19 mouse cellular contexts compared by ENCODE assay signal in the genomic region with DNA sequence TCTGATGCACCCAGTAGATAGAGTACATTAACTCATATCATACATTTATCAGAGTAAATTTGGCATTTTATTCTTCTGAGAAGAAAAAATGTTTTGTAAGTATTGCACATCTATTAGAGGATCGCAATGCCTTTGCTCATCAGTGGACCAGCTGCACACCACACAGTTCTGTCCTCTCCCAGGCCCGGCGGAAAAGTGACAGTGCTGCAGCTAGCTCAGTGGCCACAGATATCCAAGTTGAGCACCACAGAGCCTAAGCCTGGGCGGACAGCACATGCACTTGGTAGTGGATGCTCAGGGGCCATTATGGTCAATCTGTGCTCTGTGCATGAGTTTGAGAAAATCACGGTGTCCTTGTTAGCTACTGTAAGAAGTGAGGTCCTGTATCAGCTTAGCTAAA.
"Had no signal": no experiment of that assay in that cellular context is flagged by ENCODE, and none has a peak within 500 bp of the region (broad histone marks: within the 10 kb centered on the region; RNA-seq: fewer than 3 reads in every experiment).

No protein-coding gene starts in this region.

- H3K9ac ChIP-seq: limb, embryonic 12.5 days; limb, embryonic 15.5 days; liver, embryonic 15.5 days; lung, embryonic 15.5 days; midbrain, embryonic 13.5 days; neural tube, embryonic 13.5 days had no signal

- H3K9me3 ChIP-seq: limb, embryonic 12.5 days; limb, embryonic 15.5 days; liver, embryonic 15.5 days; lung, embryonic 15.5 days; midbrain, embryonic 10.5 days; midbrain, embryonic 13.5 days; neural tube, embryonic 13.5 days had no signal

- H3K36me3 ChIP-seq: limb, embryonic 15.5 days; midbrain, embryonic 10.5 days; midbrain, embryonic 13.5 days; neural tube, embryonic 13.5 days had no signal

- ATAC-seq: midbrain, embryonic 13.5 days; midbrain, embryonic 16.5 days had no signal

- DNase-seq: kidney, adult 9 months; kidney, postnatal 14 days; kidney, postnatal 4 days; left cerebral cortex, postnatal 4 days; lung, adult 18-20 months; lung, postnatal 10 days; lung, postnatal 36 days; thymus, adult 18-20 months; thymus, postnatal 36 days had no signal

- H3K4me2 ChIP-seq: limb, embryonic 12.5 days; limb, embryonic 15.5 days; liver, embryonic 11.5 days; liver, embryonic 15.5 days; lung, embryonic 15.5 days; midbrain, embryonic 13.5 days; neural tube, embryonic 13.5 days had no signal

- H3K27ac ChIP-seq: limb, embryonic 12.5 days; limb, embryonic 15.5 days; liver, embryonic 15.5 days; lung, embryonic 15.5 days; midbrain, embryonic 10.5 days; midbrain, embryonic 13.5 days; neural tube, embryonic 13.5 days had no signal

- H3K4me3 ChIP-seq: limb, embryonic 12.5 days; limb, embryonic 15.5 days; liver, embryonic 15.5 days; lung, embryonic 15.5 days; midbrain, embryonic 10.5 days; midbrain, embryonic 13.5 days; myocyte; neural tube, embryonic 13.5 days had no signal

- H3K27me3 ChIP-seq: limb, embryonic 12.5 days; limb, embryonic 15.5 days; liver, embryonic 15.5 days; lung, embryonic 15.5 days; midbrain, embryonic 13.5 days; neural tube, embryonic 13.5 days had no signal

- H3K4me1 ChIP-seq: midbrain, embryonic 13.5 days; neural tube, embryonic 13.5 days had no signal
